Comparison of ENCODE assay signal across 26 mouse cellular contexts in the genomic region with DNA sequence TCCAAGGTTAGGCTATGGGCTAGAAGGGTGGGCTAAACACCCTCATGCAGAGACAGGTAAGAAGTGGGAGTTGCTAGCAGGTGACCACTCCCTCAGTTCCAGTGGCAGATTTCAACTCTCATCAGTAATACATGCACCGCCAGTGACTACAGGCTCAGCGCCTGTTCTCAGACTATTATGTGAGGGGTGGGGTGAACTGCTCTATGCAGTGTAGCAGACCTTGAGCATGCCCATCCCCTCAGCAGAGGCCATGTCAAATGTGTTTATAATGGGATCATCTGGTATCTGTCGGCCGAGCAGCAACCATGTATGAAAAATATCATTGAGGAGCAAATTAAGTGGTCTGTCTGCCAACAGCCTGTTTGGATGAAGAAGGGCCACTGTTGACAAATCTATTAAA.
DNase-seq lines count a peak whose midpoint lies in the region; ATAC-seq lines count a peak whose summit lies in the region.
"Had no signal": no experiment of that assay in that cellular context is flagged by ENCODE, and none has a peak within 500 bp of the region (broad histone marks: within the 10 kb centered on the region; RNA-seq: fewer than 3 reads in every experiment).

No protein-coding gene starts in this region.

- H3K4me3 ChIP-seq in hindbrain, embryonic 11.5 days (ENCODE audit: low read depth, low read length): no peak overlapping the region
- H3K4me3 ChIP-seq in hindbrain, embryonic 10.5 days: no peak overlapping the region
- H3K4me3 ChIP-seq in midbrain, embryonic 12.5 days: no peak overlapping the region
- no peak overlapping the region for H3K4me3 ChIP-seq in midbrain, embryonic 14.5 days (replicated peaks; ENCODE audit: low read depth, low read length)
- no peak overlapping the region for H3K4me3 ChIP-seq in hindbrain, embryonic 12.5 days
- no peak overlapping the region for H3K4me3 ChIP-seq in hindbrain, embryonic 15.5 days
- H3K4me3 ChIP-seq: erythroblast, embryonic 14.5 days; heart, embryonic 13.5 days; left cerebral cortex, adult 2 months; limb, embryonic 12.5 days; liver, embryonic 15.5 days; megakaryocyte, embryonic 14.5 days had no signal

- H3K27me3 ChIP-seq in hindbrain, embryonic 11.5 days (ENCODE audit: control insufficient read depth, insufficient read depth, low read length): no peaks in the 10 kb centered on the region; the same call in 1 of the 2 replicates
- no peaks in the 10 kb centered on the region for H3K27me3 ChIP-seq in hindbrain, embryonic 10.5 days (ENCODE audit: insufficient read depth, poor library complexity, severe bottlenecking)
- no peaks in the 10 kb centered on the region for H3K27me3 ChIP-seq in midbrain, embryonic 12.5 days
- no peaks in the 10 kb centered on the region for H3K27me3 ChIP-seq in midbrain, embryonic 14.5 days (ENCODE audit: control insufficient read depth, insufficient read depth, low read length)
- H3K27me3 ChIP-seq in hindbrain, embryonic 12.5 days: no peaks in the 10 kb centered on the region
- H3K27me3 ChIP-seq in hindbrain, embryonic 15.5 days: no peaks in the 10 kb centered on the region
- H3K27me3 ChIP-seq: heart, embryonic 13.5 days; limb, embryonic 12.5 days; liver, embryonic 15.5 days; megakaryocyte, embryonic 14.5 days had no signal

- no peak overlapping the region for H3K27ac ChIP-seq in hindbrain, embryonic 11.5 days (ENCODE audit: low read depth, low read length)
- no peak overlapping the region for H3K27ac ChIP-seq in hindbrain, embryonic 10.5 days
- H3K27ac ChIP-seq in midbrain, embryonic 12.5 days (replicated peaks): no peak overlapping the region
- no peak overlapping the region for H3K27ac ChIP-seq in midbrain, embryonic 14.5 days (replicated peaks; ENCODE audit: low read depth, low read length)
- H3K27ac ChIP-seq in hindbrain, embryonic 12.5 days: no peak overlapping the region
- no peak overlapping the region for H3K27ac ChIP-seq in hindbrain, embryonic 15.5 days (replicated peaks)
- H3K27ac ChIP-seq: heart, embryonic 13.5 days; left cerebral cortex, adult 2 months; limb, embryonic 12.5 days; liver, embryonic 15.5 days had no signal

- H3K4me2 ChIP-seq in hindbrain, embryonic 11.5 days (replicated peaks; ENCODE audit: low read depth, low read length): no peak overlapping the region
- no peak overlapping the region for H3K4me2 ChIP-seq in midbrain, embryonic 12.5 days (replicated peaks)
- no peak overlapping the region for H3K4me2 ChIP-seq in midbrain, embryonic 14.5 days (ENCODE audit: low read length)
- no peak overlapping the region for H3K4me2 ChIP-seq in hindbrain, embryonic 12.5 days (replicated peaks)
- H3K4me2 ChIP-seq in hindbrain, embryonic 15.5 days: no peak overlapping the region
- H3K4me2 ChIP-seq: heart, embryonic 13.5 days; limb, embryonic 12.5 days; liver, embryonic 15.5 days; lung, embryonic 14.5 days had no signal

- H3K9me3 ChIP-seq in hindbrain, embryonic 11.5 days (ENCODE audit: control insufficient read depth, low read length): no peaks in the 10 kb centered on the region
- H3K9me3 ChIP-seq in hindbrain, embryonic 10.5 days: no peaks in the 10 kb centered on the region
- H3K9me3 ChIP-seq in midbrain, embryonic 12.5 days: no peaks in the 10 kb centered on the region
- H3K9me3 ChIP-seq in midbrain, embryonic 14.5 days (ENCODE audit: control insufficient read depth, low read length): no peaks in the 10 kb centered on the region
- no peaks in the 10 kb centered on the region for H3K9me3 ChIP-seq in hindbrain, embryonic 12.5 days (replicated peaks)
- H3K9me3 ChIP-seq in hindbrain, embryonic 15.5 days: no peaks in the 10 kb centered on the region
- H3K9me3 ChIP-seq: heart, embryonic 13.5 days; limb, embryonic 12.5 days; liver, embryonic 15.5 days; megakaryocyte, embryonic 14.5 days had no signal

- DNase-seq in hindbrain, embryonic 11.5 days (ENCODE audit: low spot score): no peak
- no peak for DNase-seq in hindbrain, embryonic 10.5 days (ENCODE audit: low spot score)
- DNase-seq in midbrain, embryonic 14.5 days: no peak
- DNase-seq in kidney, postnatal 4 days: no peak
- no peak for DNase-seq in B cell, adult 2 months
- DNase-seq: cerebellum, adult 11 months; cerebellum, adult 9-11 months; gastrocnemius, postnatal 10 days; heart, postnatal 10 days; kidney, adult 9 months; kidney, postnatal 10 days; lung, embryonic 14.5 days; retina, postnatal 1 day; right cerebral cortex, postnatal 14 days; thymus, postnatal 25 days had no signal

- peak; percentile 63; the same call in 1 of the 2 replicates for ATAC-seq in hindbrain, embryonic 11.5 days (ENCODE audit: low FRiP score)
- ATAC-seq in midbrain, embryonic 12.5 days (ENCODE audit: low FRiP score, low read depth): peak; percentile 60; the same call in 1 of the 2 replicates
- ATAC-seq in midbrain, embryonic 14.5 days (ENCODE audit: low FRiP score, low TSS enrichment): no peak
- ATAC-seq in hindbrain, embryonic 12.5 days (ENCODE audit: low FRiP score): peak; percentile 87
- ATAC-seq in hindbrain, embryonic 15.5 days (ENCODE audit: low FRiP score, low read depth): peak; percentile 62
- ATAC-seq: CD4-positive, CD25-positive, alpha-beta regulatory T cell, adult 4 months; intestine, embryonic 16.5 days had no signal

- WGBS in hindbrain, embryonic 11.5 days: 64% methylated on average over 4 of the region's 4 CpGs
- 85% methylated on average over 4 of the region's 4 CpGs for WGBS in hindbrain, embryonic 10.5 days
- 79% methylated on average over 4 of the region's 4 CpGs for WGBS in midbrain, embryonic 12.5 days
- WGBS in midbrain, embryonic 14.5 days: 65% methylated on average over 4 of the region's 4 CpGs
- WGBS in hindbrain, embryonic 12.5 days: 71% methylated on average over 4 of the region's 4 CpGs
- 61% methylated on average over 4 of the region's 4 CpGs for WGBS in hindbrain, embryonic 15.5 days

- no peak overlapping the region for H3K9ac ChIP-seq in hindbrain, embryonic 11.5 days (ENCODE audit: low read depth, low read length)
- H3K9ac ChIP-seq in midbrain, embryonic 12.5 days (replicated peaks): no peak overlapping the region
- H3K9ac ChIP-seq in midbrain, embryonic 14.5 days (replicated peaks; ENCODE audit: low read length): no peak overlapping the region
- no peak overlapping the region for H3K9ac ChIP-seq in hindbrain, embryonic 12.5 days
- no peak overlapping the region for H3K9ac ChIP-seq in hindbrain, embryonic 15.5 days
- H3K9ac ChIP-seq: heart, embryonic 13.5 days; limb, embryonic 12.5 days; liver, embryonic 15.5 days; lung, embryonic 14.5 days had no signal

- no peaks in the 10 kb centered on the region for H3K36me3 ChIP-seq in hindbrain, embryonic 11.5 days (ENCODE audit: control insufficient read depth, insufficient read depth, low read length)
- H3K36me3 ChIP-seq in hindbrain, embryonic 10.5 days: no peaks in the 10 kb centered on the region
- H3K36me3 ChIP-seq in midbrain, embryonic 12.5 days: no peaks in the 10 kb centered on the region
- H3K36me3 ChIP-seq in midbrain, embryonic 14.5 days (ENCODE audit: control insufficient read depth, insufficient read depth, low read length): no peaks in the 10 kb centered on the region
- no peaks in the 10 kb centered on the region for H3K36me3 ChIP-seq in hindbrain, embryonic 12.5 days
- H3K36me3 ChIP-seq in hindbrain, embryonic 15.5 days: no peaks in the 10 kb centered on the region
- H3K36me3 ChIP-seq: heart, embryonic 13.5 days; limb, embryonic 12.5 days; liver, embryonic 15.5 days had no signal

- H3K4me1 ChIP-seq in hindbrain, embryonic 11.5 days (replicated peaks; ENCODE audit: control insufficient read depth, insufficient read depth, low read length): no peaks in the 10 kb centered on the region
- H3K4me1 ChIP-seq in hindbrain, embryonic 10.5 days (replicated peaks): peaks cover 3% of the 10 kb centered on the region; the same call in 1 of the 2 replicates
- no peaks in the 10 kb centered on the region for H3K4me1 ChIP-seq in midbrain, embryonic 12.5 days
- no peaks in the 10 kb centered on the region for H3K4me1 ChIP-seq in midbrain, embryonic 14.5 days (ENCODE audit: control insufficient read depth, insufficient read depth, low read length)
- H3K4me1 ChIP-seq in hindbrain, embryonic 12.5 days: peaks cover 11% of the 10 kb centered on the region
- H3K4me1 ChIP-seq in hindbrain, embryonic 15.5 days (replicated peaks): peaks cover 17% of the 10 kb centered on the region; the same call in 1 of the 2 replicates
- H3K4me1 ChIP-seq: heart, embryonic 13.5 days; liver, embryonic 15.5 days; megakaryocyte, embryonic 14.5 days had no signal
